Mouse (Mus musculus): ENCODE results near the gene Efcab6. TPM values are rescaled to one million over a fixed set of nuclear protein-coding genes. Genes with fewer than 3 reads are reported as not detected.

Gene Efcab6
- not detected for polyA plus RNA-seq (2017; shearing (Covaris generic))

GRCm38 (mm10) chr15:84065140-84065539 is at the start of gene Efcab6:
Gene Efcab6 (minus strand): TSS chr15:84065379.

GRCm38 (mm10) chr15:84105105-84105923 is 40.1 kb upstream of the Efcab6 start, which contains the start of gene Sult4a1:
Gene Sult4a1 (minus strand): TSS chr15:84105754.

Other genes with a start within 250 kb of the Efcab6 start
- not detected for gene Sult4a1, start 40.4 kb upstream of the Efcab6 start, polyA plus RNA-seq (2017; shearing (Covaris generic))
- not detected for gene Pnpla5, start 57.8 kb upstream of the Efcab6 start, polyA plus RNA-seq (2017; shearing (Covaris generic))
- 2.4 TPM for gene Pnpla3, start 102.5 kb upstream of the Efcab6 start, polyA plus RNA-seq (2017; shearing (Covaris generic))
- 99.7 TPM for gene Samm50, start 126.9 kb upstream of the Efcab6 start, polyA plus RNA-seq (2017; shearing (Covaris generic))
- gene Parvb, start 166.7 kb upstream of the Efcab6 start, polyA plus RNA-seq (2017; shearing (Covaris generic)): 1.6 TPM